In the genomic region with DNA sequence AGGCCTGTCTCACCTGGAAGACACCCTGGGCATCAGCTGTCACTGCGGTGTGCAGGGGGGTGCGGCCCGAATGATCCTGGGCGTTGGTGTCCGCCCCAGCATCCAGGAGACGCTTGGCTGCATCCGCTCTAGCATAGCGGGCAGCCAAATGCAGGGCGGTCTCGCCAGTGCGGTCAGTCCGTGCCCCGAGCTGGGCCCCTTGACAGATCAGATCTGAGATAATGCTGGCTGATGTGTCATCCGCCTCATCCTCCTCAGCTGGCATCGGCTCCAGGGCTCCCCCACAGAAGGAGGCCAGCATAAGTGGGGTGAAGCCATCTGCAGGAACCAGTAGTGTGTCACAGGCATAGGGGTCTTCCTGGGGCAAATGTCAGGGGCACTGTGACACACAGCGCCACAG, we compare ENCODE assay signal across 24 mouse cellular contexts. TPM values are rescaled to one million over a fixed set of nuclear protein-coding genes. Genes with fewer than 3 reads are reported as not detected.
"Had no signal": no experiment of that assay in that cellular context is flagged by ENCODE, and none has a peak within 500 bp of the region (broad histone marks: within the 10 kb centered on the region; RNA-seq: fewer than 3 reads in every experiment).

No protein-coding gene starts in this region.

- H3K27ac ChIP-seq: intestine, embryonic 15.5 days; liver, embryonic 13.5 days; neural tube, embryonic 12.5 days; stomach, postnatal 0 days had no signal

- H3K9me3 ChIP-seq: intestine, embryonic 15.5 days; liver, embryonic 13.5 days; neural tube, embryonic 12.5 days had no signal

- H3K36me3 ChIP-seq: liver, embryonic 13.5 days had no signal

- H3K4me3 ChIP-seq: intestine, embryonic 15.5 days; liver, embryonic 13.5 days; neural tube, embryonic 12.5 days had no signal

- H3K9ac ChIP-seq: intestine, embryonic 15.5 days; liver, embryonic 13.5 days; neural tube, embryonic 12.5 days had no signal

- DNase-seq: kidney, adult 11 months; kidney, adult 9 months; kidney, postnatal 14 days; kidney, postnatal 4 days; liver, embryonic 13.5 days; lung, adult 2 months; lung, postnatal 14 days; lung, postnatal 4 days; midbrain, embryonic 14.5 days; right cerebral cortex, adult 18-20 months; right cerebral cortex, postnatal 14 days; right cerebral cortex, postnatal 4 days; thymus, adult 2 months; thymus, postnatal 14 days; thymus, postnatal 4 days had no signal

- H3K4me2 ChIP-seq: intestine, embryonic 15.5 days; liver, embryonic 13.5 days; midbrain, embryonic 11.5 days; neural tube, embryonic 12.5 days had no signal

- H3K27me3 ChIP-seq: intestine, embryonic 15.5 days; liver, embryonic 13.5 days; neural tube, embryonic 12.5 days had no signal

- H3K4me1 ChIP-seq: intestine, embryonic 15.5 days; neural tube, embryonic 12.5 days had no signal

- ATAC-seq: intestine, embryonic 15.5 days had no signal

RNA-seq across cellular contexts. Expression of a gene that starts 33.3 kb away (rescaled TPM):
- total RNA-seq: megakaryocyte-erythroid progenitor cell, adult 5-6 weeks; neutrophil, adult 5-6 weeks had no signal

RNA-seq across cellular contexts. Expression of a gene that starts 56.0 kb away (rescaled TPM):
- total RNA-seq: megakaryocyte progenitor cell, adult 5-6 weeks; megakaryocyte-erythroid progenitor cell, adult 5-6 weeks had no signal
- polyA plus RNA-seq: limb, embryonic 11.5 days; liver, embryonic 13.5 days; liver, embryonic 16.5 days; midbrain, embryonic 14.5 days had no signal
